Mouse (Mus musculus) WW6 (cell line): ENCODE results near the gene Slc6a9.

Source experiments
- DNase-seq: peaks from one replicate; pipeline ENCODE4 v3.0.0-alpha.2; 2013; ENCODE audit warnings: low read depth, low spot score

Slc6a9 gene

GRCm38 (mm10) chr4:117878301-117878700 lies 44.0 kb downstream of the Slc6a9 start:
- no peak for DNase-seq

GRCm38 (mm10) chr4:117878703-117879102 lies 44.4 kb downstream of the Slc6a9 start:
- DNase-seq: no peak

DNA sequence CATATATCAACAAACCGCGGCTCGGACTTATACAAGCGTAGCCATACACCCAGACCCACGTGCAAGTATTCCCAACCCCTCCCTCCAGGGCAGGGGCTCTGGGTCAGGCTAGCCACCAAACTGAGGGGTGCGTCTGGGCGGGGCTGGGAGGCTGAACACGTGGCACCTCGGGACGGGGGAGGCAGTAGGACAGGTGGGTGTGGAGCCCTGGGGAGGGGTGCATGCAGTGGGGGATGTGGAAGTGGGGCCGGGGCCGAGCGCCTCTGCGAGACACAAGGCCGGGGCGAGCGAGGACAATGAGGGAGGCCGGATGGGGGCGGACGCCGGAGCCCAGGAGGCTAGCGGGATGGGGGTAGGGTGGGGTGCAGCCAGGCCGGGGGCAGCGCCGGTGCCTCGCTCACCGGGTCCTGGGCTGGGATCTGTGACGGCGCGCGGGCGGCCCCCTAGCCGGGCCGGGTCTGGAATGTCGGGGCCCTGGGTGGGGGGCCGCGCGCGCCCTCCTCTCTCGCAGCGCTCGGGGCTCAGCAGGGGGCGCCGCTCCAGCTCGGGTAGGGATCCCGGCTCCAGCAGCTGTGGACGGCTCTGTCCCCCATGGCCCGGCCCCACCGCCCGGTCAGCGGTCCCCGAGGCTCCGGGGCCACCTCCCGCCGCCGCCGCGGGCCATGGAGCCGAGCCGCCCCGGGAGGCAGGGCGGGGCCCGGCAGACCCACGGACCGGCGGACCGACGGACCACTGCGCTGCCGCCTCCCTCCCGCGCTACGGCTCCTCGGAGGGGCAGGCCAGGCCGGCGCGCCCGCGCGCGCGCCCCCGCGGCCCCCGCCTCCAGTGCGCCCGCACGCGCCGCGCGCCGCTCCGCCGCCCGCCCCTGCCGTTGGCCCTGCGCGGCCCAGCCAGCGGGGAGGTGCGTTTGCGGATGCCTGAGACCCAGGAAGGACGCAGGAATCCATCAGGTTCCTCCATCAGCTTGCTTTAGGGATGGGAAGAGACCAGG lies 48.7 kb downstream of the Slc6a9 start, which contains the start of gene B4galt2:
Gene B4galt2, minus strand, starts transcription at position 787 of the 991 bp plus-strand sequence.
- no peak for DNase-seq

- no peak for DNase-seq
Observed at GRCm38 (mm10) chr4:117884146-117884545, 49.8 kb downstream of the Slc6a9 start.

- no peak for DNase-seq
Observed at GRCm38 (mm10) chr4:117885093-117885492, 50.8 kb downstream of the Slc6a9 start.

DNA sequence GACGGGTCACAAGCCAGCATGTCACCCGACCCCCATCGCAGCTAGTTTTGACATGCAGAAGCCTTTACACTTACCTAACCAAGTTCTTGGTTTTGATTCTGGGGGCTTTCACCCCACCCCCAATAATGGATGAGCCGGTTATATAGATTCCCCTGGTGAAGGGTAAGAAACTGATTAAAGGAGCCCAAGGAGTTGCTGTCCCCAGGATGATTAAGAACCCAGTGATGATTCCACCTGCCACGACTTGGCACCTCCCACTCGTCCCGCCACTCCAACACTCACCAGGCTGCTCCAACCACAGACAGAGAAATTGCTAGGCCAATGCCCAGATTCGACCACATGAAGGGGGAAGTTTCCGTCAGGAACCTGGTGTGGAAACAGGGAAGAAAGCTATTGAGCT lies 51.7 kb downstream of the Slc6a9 start:
- DNase-seq: no peak

- DNase-seq: no peak
Observed at GRCm38 (mm10) chr4:117886644-117887043, 52.3 kb downstream of the Slc6a9 start.

- DNase-seq: peak; percentile 88
Observed at GRCm38 (mm10) chr4:117887133-117887532, 52.8 kb downstream of the Slc6a9 start, which contains the start of gene Atp6v0b. Gene Atp6v0b, minus strand, starts transcription at chr4:117887333.

DNA sequence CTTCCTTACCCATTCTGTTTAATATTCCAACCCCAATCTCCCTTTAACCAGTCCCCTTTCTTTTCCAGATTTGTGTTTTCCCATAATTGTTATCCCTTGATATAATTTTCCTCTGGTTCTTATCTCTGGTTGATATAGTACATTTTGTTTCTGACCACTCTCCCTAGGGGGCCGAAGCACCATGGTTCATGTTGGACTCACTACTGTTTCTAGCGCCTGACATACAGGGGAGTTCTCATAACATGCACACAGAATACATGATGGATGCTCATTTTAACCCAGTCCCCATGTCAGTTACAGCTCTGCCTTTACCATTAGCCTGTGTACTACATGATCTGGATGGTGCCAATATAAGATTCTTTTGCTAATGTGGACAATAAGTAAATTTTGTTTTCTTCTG lies 53.6 kb downstream of the Slc6a9 start:
- DNase-seq: no peak

- no peak for DNase-seq
Observed at GRCm38 (mm10) chr4:117889471-117889870, 55.2 kb downstream of the Slc6a9 start.

- no peak for DNase-seq
Observed at GRCm38 (mm10) chr4:117890031-117890430, 55.7 kb downstream of the Slc6a9 start.

- DNase-seq: no peak
Observed at GRCm38 (mm10) chr4:117890750-117891149, 56.4 kb downstream of the Slc6a9 start.

- DNase-seq: peak; percentile 66
Observed at GRCm38 (mm10) chr4:117891738-117892161, 57.4 kb downstream of the Slc6a9 start, which contains the start of gene Dph2. Gene Dph2, minus strand, starts transcription at chr4:117892032.

DNA sequence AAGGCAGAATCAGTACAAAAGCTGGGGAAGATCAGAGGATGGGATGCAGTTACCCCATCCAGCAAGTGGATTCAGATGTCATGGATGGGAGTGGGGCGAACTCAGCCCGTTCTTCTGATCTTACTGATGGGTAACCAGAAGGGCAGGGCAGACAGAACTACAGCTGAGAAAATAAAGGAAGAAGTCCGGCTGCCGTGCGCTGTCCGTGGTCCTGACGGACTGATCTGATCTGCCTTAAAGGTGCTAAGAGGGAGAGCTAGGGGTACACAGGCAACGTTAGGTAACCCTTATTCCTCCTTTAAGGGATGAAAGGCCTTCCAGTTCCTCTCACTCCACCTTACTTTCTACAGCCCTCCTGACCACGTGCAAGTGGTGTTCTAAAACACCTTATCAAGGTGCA lies 59.1 kb downstream of the Slc6a9 start:
- no peak for DNase-seq

DNA sequence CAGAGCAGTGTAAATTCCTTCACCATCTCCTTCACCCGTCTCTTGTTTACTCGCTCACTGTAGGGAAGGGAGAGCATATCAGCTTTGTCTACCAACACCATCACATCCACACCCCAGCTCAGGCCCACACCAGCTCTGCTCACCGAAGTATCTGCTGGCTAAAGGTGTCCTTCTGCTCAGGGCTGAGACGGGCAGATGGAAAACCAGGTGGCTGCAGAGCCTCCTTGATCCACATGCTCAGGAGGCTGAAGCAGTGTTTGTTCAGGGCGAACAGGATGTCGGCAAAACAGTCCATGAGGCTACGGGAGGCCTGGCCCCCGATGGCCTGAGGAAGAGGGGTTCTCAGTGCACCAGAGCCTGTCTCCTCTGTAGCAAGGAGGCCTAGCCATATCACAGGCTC lies 60.3 kb downstream of the Slc6a9 start:
- DNase-seq: no peak

GRCm38 (mm10) chr4:117895339-117895738 lies 61.0 kb downstream of the Slc6a9 start:
- DNase-seq: no peak

DNA sequence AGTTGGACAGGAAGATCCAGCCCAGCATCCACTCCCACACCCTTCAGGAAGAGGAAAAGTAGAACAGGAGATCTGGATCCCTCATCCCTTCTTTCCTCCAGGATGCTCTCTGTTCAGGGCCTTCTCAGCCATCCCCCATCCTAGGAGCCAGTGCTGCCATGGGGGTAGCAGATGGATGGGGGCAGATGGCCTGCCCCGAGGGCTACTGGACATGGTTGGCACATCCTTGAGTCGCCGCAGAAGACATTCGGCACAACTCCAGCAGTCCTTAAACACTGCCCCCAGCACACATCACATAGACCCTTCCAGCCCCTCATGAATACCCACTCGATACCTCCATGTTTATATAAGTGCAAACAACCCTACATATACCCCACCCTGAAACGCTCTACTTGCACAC lies 61.7 kb downstream of the Slc6a9 start:
- DNase-seq: no peak

- DNase-seq: no peak
Observed at GRCm38 (mm10) chr4:117898111-117898510, 63.8 kb downstream of the Slc6a9 start.

DNA sequence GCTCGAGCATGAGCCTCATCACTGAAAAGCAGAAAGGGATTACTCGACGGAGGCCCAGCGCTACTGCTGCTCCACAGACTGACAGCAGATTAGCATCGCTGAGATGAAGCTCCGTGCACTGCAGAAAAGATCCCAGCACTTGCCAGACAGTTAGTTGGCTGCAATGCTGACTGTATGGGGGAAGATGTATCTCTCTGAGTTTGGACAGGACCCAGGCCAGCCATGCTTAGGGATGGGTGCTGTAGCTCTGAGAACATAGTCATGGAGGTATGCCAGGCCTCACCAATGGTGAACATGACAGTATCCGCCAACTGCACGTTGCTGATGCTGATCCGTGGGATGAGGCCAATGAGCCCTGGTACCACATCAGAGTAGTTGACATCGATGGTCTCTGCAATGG lies 69.8 kb downstream of the Slc6a9 start:
- no peak for DNase-seq

GRCm38 (mm10) chr4:117904761-117905160 lies 70.5 kb downstream of the Slc6a9 start:
- no peak for DNase-seq

DNA sequence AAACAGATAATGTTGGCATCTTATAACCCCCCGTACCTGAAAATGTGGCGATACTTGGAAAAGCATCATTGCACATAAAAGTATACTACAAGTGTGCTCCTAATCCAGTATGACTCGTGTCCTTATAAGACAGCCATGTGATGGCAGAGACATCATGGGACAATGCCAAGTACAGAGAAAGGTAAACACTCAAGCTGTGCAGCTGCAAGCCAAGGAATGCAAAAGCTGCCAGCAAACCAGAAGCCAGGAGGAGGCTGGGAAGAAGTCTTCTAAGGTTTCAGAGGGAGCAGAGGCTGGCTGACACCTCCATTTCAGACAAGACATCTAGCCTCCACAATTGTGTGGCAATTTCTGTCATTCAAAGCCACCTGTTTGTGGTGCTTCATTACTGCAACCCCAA lies 71.9 kb downstream of the Slc6a9 start:
- DNase-seq: no peak

DNA sequence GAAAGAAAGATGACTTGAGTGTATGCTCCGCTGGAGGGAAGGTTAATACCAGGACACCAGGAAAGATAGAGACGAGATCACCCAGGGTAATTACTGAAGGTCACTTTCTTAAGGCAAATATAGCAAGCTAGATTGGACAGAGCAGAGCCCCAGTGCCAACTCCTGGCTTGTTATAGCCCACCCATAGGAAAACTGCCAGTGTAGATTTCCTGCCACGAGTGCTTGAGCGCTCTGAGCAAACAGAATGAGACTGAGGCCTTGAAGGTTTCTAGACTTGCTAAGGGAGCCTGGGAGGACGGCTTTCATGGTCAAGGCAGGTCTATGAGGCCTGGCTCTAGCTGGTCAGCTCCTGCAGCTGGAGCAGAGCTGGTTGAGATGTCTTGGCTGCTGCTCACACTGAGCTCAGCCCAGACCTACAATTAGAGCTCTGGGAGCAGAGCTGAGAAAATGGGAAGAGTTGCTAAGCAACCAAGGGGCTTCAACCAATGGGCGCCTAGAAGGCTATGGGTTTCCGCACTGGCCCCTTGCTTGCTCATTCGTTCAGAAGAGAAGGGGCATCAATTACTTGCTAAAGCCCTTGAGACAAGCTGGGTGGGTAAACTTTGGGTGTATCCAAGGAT lies 74.6 kb downstream of the Slc6a9 start:
- DNase-seq: no peak
